Mouse (Mus musculus): ENCODE results near the gene Snrpa1.
"Not testable (repeated sequence)": the region's sequence is repeated elsewhere in the genome, so short reads cannot be mapped to it uniquely, and the experiment has no call there.

Gene Snrpa1

DNA sequence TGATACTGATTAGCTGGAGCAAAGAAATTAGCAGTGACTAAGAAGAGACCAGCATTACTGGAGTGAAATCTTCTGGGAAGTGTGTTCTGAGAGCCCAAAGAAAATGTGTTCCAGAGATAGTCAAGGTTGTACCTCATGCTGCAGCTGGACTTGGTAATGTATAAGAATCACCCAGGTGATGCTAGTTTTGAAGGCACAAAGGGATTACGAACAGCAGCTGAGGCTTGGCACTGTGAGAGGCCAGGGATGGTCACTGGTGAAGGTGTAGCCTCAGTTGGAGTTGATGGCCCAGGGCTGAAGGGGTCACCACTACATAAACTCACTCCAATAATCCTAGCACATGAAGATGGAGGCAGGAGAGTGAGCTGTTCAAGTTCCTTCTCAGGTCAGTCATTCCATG, at the start of gene Snrpa1:
Gene Snrpa1, plus strand, starts transcription at position 301 of the 400 bp plus-strand sequence.
- no peak for DNase-seq

DNA sequence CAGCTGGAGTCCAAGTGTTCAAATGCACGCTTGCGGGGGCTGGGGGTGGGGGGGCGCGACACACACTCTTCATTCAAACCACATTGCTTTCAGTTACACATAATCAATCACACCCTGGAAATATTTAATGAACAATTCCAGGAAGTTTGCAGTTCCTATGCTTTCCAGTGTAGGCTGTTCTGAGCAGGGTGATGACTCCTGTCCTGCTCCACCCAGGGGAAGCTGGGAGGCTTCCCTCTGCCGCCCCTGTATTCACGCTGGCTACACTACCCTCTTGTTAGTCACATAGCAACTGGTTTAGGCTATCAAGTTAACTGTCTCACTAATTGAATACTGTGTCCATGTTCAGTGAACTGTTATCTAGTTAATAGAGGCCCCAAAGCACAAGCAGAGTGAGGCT, 48.3 kb upstream of the Snrpa1 start:
- DNase-seq, result no peak

DNA sequence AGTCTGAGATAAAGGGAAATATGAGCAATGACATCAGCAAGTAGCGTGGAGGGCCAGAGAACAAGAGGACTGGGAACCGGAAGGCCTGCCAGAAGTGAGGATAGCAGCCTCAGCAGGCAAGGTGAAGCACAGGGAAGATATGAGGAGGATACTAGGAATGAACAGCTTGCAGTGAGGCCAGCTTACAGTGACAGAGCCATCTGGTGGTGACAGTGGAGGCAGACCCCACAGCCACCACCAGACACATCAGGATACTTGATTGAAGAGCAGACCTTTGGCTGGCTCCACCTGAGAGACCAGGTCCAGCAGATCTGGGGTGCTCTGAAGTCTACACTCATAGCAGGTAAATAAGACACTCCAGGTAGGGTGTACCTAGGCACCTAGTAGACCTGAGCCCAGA, 31.1 kb upstream of the Snrpa1 start:
- no peak for DNase-seq

DNA sequence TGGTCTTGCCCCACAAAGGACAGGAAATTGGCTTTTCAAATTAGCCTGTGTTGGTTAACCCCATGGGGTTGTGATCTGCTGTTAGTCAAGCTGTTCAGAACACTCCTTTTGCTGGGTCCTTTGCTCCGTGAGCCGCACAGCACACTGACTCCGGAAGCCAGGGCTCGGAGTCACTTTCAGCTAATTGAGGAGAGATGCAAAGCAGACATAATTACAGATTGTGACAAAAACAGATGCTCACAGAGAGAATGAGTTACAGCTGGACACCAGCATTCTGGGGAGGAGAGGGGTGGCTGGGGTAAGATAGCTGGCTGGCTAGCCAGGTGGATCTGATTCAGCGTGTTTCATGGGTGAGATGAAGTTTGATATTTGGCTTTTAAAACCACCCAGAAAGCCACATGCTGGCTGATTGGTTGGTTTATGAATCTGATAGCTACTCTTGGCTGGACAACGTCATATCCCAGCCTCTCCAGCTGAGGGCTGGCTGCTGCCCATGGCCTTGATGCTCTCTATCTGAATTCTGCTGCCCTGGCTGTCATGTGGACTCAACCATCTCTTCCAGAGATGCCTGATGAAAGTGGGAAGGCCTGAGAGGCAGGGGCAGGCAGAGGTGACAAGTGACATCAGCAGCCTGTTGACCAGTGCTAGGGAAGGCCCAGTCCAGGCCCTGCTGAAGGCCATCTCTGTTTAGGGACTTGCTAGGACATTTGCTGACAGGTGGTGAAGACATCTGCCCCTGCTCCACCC, 29.9 kb upstream of the Snrpa1 start:
- DNase-seq, result no peak

DNA sequence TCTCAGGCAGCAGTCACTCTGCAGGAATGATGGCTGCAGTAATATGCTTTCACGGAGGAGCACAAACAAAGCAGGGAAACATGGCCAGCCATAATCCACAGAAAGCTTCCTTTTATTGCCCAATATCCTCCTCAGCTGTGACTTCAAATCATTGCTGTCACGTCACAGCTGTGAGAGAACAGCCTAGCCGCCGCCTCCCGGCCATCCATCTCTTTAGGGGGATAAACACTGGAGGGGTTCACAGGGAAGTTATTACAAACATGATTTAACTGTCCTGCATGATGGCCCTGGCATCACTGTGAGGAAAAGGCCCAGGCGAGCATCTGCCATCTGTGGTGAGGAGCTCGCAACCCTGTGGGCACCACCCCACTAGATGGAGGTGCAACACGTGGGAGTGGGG, 22.0 kb upstream of the Snrpa1 start:
- DNase-seq, result no peak

DNA sequence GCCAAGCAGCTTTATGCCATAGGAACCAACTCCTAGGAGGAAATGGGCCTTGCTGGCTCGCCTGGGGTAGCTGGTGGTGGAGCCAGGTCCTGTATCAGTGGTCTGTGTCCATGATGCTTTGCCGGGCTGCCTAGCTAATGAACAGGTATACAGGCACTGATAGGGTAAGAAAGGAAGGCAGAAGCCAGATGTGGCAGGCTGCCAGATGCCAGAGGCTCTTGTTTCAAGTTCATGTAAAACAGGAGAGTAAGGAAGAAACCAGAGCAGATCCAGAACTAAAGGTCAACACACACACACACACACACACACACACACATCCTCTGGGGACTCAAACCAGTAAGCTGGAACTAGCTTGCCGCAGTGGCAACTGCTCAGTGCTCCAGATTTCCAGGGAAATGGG, 20.5 kb upstream of the Snrpa1 start:
- DNase-seq, result no peak

DNA sequence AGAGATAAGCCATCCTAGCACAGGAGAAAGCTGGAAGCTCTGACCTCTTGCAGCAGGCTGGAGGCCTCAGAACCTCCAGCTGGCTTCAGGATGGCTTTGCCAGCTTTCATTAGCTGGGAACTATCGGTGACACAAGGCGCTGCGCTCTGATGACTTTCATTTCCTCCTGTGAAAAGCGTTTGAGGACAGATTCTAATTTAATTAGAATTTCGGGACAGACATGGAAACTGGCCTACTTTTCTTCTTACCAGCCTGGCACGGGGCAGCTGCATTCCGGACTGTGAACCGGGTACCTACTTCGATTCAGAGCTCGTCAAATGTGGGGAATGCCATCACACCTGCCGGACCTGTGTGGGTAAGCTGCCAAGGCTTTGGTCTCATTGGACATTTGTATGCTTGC, 20.1 kb upstream of the Snrpa1 start:
- peak; percentile 57 for DNase-seq

DNA sequence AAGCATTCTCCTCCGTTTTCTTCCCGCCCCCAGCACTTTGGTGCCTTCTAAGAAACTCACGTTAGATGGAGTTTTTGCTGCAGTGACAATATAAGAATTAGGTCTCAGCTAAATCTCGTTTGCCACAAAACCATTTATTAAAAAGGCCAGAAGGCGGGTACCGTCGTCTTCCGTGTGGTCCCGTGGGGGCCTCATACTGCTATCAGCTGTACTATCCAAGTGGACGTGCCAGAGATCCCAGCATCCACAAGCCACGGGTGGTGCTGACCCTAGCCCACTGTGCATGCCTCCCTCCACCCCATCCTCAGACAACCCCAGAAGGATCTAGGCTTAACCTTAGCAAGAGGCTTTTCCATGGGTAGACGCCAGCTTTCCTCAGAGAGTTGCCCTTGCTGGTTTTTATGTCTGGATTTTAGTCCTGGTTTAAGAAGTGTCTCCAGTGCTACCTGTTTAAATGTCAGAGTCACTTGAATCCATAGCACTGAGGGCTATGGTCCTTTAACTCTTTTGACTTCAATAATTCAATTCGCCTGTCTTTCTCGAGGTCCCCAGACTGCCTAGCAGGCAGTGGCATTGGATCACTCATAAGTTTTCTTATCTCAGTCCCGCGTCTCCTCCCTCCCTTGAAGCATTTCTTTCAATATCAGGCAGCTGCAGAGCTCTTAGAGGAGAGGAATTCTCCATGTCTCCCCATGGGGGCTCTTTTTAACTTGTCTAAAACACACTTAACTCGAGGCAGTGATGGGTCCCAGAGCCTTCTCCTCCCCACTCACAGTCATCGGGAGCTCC, 18.6 kb upstream of the Snrpa1 start:
- DNase-seq, result no peak

DNA sequence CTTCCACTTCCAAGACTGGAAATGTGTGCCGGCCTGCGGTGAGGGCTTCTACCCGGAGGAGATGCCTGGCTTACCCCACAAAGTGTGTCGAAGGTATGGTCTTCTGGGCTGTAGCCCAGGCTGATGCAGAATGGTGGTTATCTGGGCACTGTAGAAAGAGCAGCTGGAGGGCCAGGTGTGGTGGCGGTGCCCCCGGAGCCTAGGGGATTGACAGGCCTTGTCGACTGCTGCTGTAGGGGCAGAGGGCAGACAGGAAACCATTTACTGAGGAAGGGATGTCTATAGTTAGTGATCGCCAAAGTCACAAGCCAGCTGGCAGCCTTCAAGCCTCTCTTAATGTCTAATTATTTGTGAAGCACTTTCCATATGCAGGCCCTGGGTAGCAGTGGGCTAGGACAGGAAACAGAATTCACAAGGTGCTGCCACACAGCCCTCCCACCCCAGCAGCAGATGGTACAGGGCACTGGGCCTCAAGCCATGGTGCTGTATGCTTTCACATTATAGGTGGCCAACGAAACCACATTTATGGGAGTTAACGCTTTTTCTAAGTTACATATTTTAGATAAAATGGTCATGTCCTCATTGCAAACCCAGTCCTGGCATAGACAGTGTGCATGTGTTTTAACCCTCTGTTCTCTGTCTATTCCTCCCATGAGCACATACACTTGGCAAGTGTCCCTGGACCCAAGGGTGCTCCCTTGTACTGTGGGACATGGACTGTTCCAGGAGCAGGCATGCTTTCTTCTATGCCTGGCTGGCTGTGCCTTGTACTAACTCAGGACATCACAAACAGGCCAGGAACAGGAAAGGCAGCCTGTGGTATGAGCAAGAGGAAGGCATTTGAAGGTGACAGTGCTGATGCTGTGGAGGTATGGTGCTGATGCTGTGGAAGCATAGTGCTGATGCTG, 15.0 kb upstream of the Snrpa1 start, which contains the start of gene Gm45213:
Gene Gm45213, plus strand, starts transcription at position 51 of the 908 bp plus-strand sequence.
- DNase-seq, result peak; percentile 67

DNA sequence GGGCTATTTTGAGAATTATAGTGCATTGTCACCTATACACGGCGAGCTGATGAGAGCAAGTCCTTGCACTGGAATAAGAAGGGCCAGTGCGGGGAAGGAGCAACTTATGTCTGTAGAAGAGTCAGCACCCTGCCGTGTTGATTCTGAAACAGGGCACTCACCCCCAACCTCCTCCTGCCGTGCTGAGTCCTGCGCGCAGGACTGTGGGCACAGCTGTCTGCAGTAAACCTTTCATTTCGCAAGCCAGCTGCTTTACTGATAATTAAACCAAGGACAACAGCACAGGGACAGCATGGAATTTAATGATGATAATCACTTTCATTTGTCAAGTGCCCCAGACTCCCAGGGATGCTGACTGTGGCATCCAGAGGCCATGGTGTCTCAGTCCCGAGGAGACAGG, 14.2 kb upstream of the Snrpa1 start:
- no peak for DNase-seq

DNA sequence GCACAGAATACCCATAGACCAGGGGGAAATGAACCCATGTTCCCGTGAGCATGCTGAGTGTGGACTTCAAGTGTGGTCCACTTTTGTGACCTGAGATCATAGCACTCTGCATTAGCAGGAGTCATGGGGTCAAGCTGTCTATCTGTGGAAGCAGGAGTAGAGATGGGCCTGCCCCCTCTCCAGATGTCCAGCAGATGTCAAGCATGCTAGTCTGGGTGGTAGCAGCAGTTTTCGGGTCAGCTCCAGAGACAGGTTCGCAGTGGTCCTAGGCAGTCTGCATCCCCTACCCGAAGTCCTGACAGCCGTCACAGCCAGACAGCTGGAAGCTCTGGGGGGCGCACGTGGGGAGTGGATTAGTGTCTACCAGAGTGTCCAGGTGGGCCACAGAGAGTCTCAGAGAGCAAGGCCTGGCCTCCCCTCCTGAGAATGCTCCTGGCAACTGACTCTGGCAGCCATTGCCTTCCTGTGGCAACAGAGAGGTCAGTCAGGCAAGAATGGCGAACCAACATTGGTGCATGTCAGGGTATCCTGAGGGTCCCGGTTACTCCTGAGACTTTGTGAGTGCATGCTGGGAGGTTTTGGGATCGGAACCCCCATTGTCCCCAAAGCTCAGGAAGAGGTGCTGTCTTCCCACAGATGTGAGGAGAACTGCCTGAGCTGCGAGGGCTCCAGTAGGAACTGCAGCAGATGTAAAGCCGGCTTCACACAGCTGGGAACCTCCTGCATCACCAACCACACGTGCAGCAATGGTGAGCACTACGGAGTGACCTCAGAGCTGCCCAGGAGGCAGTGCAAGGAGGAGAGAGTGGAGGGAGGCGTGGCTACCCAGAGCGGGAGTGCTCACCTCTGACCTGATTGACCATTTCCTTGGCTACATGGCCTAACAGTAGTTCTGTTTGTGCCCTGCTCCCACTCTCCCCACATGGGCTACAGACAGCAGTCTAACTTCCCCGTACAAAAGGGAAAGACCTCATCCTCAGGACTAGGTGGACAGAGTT, 11.6 kb upstream of the Snrpa1 start:
- DNase-seq, result no peak

DNA sequence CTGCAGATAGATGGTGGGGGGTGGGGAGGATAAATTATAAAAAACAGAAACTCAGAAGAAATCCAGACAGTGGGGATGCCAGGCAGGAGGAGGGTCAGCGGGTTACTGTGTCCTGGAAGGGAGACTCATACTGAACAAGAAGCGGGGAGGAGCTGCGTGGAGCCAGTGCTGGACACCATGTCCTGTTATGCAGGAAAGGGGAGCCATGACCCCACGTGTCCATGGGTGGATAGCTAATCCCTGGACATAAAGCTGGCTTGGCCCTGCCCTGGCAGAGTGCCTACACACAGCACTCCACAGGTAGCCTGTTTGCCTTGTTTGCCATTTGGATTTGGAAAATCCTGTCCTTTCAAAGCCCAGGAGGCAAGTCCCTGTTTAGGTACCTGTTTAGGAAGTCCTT, 10.8 kb upstream of the Snrpa1 start:
- DNase-seq, result no peak

DNA sequence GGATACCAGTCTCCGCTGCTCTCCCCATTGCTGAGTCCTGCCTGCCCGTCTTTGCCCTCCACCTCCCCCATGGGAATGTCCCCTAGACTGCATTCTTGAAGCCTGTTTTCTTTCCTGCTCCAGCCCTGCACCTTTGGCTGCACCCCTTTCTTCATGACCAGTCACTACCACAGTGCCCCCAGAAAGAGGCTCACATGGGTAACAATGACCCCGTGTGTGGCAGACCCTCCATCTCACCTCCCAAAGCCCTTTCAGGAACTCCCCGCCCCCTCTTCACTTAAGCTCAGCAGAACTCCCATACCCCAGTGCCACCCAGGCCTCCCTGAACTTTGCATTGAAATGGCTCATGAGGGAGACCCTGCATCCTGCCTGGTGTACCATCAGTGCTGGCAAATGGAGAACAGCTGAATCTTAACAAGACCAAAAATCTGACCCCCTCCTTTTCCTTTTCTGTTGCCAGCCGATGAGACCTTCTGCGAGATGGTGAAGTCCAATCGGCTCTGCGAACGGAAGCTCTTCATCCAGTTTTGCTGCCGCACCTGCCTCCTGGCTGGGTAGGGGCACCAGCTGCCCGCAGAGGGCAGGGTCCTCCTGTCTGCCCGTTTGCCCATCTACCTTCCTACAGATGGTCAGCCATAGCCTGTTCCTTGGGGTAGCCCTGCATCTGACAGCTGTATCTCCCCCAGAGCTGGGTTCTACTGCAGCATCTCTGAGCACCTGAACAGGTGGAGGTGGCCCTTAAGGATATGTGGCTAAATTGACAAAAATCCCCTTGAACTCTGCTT, 10.2 kb upstream of the Snrpa1 start:
- DNase-seq, result no peak

DNA sequence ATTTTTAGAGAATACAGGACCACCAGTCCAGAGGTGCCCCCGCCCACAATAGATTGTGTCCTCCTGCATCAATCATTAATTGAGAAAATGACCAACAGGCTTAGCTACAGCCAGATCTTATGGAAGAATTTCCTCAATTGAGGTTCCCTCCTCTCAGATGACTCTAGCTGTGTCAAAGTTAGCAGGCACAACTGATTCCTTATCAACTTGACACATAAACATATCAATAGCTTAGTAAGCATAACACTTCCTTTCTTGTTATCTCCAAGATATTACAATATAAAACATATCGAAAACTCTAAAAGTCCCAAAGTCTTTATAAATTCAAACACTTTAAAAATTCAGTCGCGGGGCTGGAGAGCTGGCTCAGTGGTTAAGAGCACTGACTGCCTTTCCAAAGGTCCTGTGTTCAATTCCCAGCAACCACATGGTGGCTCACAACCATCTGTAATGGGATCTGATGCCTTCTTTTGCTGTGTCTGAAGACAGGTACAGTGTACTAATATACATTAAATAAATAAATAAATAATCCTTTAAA, 4.8 kb upstream of the Snrpa1 start:
- no peak for DNase-seq

DNA sequence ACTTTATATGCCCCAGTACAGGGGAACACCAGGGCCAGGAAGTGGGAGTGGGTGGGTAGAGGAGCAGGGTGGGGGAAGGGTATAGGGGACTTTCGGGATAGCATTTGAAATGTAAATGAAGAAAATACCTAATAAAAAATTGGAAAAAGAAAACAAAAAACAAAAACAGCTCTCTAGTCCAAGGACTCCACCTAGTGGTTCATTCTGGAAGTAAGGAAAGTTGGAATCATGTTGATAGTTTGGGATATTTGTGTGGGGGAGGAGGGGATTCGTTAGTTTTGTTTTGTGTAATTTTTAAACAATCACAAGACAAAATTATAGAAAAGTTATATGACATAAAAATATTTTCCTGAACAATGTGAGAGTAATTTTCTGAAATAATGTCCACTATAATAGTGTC, 3.4 kb upstream of the Snrpa1 start:
- not testable (repeated sequence) for DNase-seq

DNA sequence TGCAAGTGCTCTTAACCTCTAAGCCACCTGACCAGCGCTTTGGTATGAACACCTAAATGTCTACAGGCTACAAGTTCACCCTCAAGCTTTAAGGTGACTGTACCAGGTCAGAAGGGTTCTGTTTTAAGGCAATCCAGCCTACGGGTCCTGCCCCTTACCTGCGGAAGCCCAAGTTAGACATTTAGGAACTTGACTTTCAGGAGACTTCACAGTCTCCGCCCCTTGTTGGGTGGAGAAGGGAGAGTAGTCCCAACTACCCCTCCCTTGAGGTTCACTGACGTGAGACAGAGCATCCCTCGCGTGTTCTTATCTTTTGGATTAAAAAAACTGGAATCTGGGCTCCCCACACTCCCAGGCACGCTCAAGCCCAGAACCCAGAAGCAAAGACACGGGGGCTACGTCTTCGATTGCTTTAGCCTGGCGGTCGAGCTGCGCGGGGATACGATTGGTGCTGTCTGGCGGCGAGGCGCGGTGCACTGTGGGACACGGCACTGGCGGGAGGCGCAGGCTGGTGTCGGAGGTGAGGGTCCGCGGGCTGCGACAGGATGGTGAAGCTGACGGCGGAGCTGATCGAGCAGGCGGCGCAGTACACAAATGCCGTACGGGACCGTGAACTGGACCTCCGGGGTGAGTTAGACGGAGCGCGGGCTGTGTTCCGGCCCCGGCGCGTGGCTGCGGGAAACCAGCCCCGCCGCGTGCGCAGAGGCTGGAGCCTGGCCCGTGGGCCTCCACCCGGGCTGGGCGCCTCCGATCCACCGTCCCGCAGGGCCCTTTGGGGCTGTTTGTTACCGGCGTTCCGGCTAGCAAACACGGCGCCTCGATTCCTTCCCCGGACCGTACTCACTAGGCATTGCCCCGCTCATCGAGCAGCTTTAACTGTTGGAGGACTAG, 1.5 kb downstream of the Snrpa1 start:
- DNase-seq, result peak; percentile 82

DNA sequence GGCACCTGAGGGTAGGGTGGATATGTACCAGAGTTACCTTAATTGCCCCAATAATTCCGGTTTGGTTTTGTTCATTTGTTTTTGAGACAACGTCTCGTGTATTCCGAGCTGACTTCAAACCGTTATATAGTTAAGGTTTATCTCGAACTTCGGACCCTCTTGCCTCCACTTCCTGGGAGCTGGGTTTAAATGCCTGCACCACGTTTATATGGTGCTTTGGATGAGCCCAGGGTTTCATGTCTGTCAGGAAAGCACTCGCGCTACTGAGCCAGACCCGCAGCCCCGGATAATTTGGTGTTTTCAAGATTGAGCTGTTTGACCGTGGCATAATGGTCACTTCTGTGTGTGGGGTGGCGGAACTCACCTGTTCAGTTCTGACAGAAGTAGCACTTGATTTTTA, 2.3 kb downstream of the Snrpa1 start:
- DNase-seq, result no peak

DNA sequence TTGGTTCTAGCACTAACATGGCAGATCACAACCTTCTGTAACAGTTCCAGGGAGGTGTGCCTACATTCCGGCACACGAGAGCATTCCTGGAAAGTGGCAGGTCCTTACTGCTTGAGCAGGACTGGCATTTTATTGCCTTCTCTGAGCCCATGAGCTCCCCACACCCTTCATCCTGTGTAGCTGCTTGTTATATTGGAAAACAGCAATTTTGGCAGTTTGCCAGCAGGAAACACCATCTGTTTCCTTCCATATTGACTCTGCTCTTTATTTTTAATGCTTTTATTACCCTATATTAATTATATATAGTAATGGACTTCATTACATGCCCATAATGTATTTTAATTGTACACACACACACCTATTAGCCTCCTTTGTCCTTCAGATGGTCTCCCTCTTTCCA, 17.6 kb downstream of the Snrpa1 start:
- no peak for DNase-seq

DNA sequence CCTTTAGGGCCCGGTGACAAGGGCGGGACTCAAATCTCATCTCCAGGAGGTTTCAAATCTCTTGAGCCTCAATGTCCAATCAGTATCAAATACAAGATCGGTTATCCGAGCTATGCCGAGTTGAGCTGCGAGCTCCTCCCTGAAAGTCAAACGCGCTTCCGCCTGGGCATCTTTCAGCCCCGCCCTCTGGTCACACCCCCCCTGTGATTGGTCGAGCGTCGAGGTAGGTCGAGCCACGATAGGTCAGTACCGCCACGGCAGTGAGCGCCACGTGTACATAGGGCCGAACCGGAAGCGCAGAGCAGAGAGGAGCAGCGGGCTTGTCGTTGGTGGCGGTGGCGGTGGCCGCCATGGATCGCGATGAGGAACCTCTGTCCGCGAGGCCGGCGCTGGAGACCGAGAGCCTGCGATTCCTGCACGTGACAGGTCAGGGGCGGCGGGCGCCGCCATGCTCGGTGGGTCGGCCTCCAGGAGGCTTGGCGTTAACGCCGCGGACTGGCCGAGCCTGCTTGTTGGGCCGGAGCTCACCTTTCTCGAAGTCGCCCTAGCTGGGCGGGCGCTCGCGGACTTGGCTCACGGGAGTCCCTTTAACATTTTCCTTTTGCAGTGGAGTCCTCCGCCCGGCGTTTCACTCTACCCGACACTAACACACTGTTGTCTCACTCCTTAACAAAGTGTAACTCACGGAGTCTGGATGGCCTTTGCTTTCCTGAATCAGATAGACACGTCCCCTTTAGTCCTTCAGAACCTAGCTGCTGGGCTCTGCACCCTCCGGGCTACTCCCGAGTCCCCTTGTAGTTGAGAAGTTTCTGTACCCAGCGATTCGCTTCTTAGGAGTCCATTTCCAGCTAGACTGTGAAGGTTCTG, 20.8 kb downstream of the Snrpa1 start, which contains the start of gene Selenos:
Gene Selenos, plus strand, starts transcription at position 286 of the 867 bp plus-strand sequence.
- DNase-seq, result peak; percentile 90
